Mouse (Mus musculus): ENCODE data around the gene Nlrp6.

DNA sequence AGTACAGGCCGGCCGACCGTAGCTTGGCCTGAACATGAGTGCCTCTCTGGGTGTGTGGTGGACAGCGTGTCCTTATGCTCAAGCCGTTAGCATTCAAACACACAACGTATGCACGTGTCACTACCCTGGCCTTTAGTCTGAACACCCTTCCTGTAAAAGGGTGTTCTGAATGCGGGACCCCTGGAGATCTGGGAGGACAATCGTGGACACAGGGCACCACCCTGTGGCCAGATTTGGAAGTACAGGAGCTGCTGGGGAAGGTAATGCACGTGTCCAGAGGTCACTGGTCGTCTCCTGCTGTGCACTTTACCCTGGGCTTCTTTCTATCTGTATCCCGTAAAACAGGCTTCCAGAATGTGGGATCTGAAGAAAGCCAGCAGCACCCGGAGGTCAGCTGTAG lies 17.5 kb upstream of the Nlrp6 start:
- TF ChIP-seq POLR2A (IDR thresholded peaks at IDR 0.05; ENCODE audit: control insufficient read depth, low read depth, low read length) (no peak), CTCF (IDR thresholded peaks at IDR 0.05; ENCODE audit: control insufficient read depth, insufficient read depth, insufficient replicate concordance, low read depth, low read length) (peak; percentile 89)

Data from testis, adult 2 months (tissue).